Mouse (Mus musculus): ENCODE results near the gene Ntrk3.

- TF ChIP-seq CTCF (IDR thresholded peaks at IDR 0.05; ENCODE audit: borderline replicate concordance, insufficient read depth, low read depth, low read length), result no peak
- TF ChIP-seq POLR2A (IDR thresholded peaks at IDR 0.05; ENCODE audit: borderline replicate concordance, insufficient read depth, low read length), result no peak
Measured at GRCm38 (mm10) chr7:78549461-78549860, 188.4 kb downstream of the Ntrk3 start.

Measured in cerebellum, adult 2 months (tissue).